Mouse (Mus musculus) thymus, adult 2 months (tissue): ENCODE results near the gene Spns1. TPM values are rescaled to one million over a fixed set of nuclear protein-coding genes. Genes with fewer than 3 reads are reported as not detected.
A peak's percentile ranks its signal among the peaks of the same experiment; 100 is the strongest.
"Not testable (repeated sequence)": the region's sequence is repeated elsewhere in the genome, so short reads cannot be mapped to it uniquely, and the experiment has no call there.

ENCODE experiments used
- DNase-seq: peaks from one replicate; pipeline ENCODE4 v3.0.0; 2021
- H3K27ac ChIP-seq: fragments of 200-500 bp; 2 replicates; pipeline ENCODE4 v1.5.1; 2012; ENCODE audit warnings: low read length, control low read depth; ENCODE audit not compliant: control insufficient read depth, insufficient read depth
- H3K27me3 ChIP-seq: fragments of 200-500 bp; 2 replicates; pipeline ENCODE4 v1.6.1; 2012; ENCODE audit warnings: mild to moderate bottlenecking, low read length, moderate library complexity, mixed read lengths; ENCODE audit not compliant: control insufficient read depth, insufficient read depth
- H3K36me3 ChIP-seq: fragments of 200-500 bp; 2 replicates; pipeline ENCODE4 v1.6.1; 2012; ENCODE audit warnings: mild to moderate bottlenecking, low read length, moderate library complexity; ENCODE audit not compliant: control insufficient read depth, insufficient read depth
- H3K4me1 ChIP-seq: fragments of 200-500 bp; replicated peaks from 2 replicates; pipeline ENCODE4 v1.6.1; 2012; ENCODE audit warnings: low read length; ENCODE audit not compliant: control insufficient read depth, insufficient read depth
- H3K4me3 ChIP-seq: fragments of 200-500 bp; 2 replicates; pipeline ENCODE4 v1.5.1; 2012; ENCODE audit warnings: mild to moderate bottlenecking, low read length, control low read depth, moderate library complexity; ENCODE audit not compliant: control insufficient read depth, insufficient read depth
- CTCF ChIP-seq: fragments of 200-500 bp; IDR thresholded peaks from 2 replicates; pipeline ENCODE4 v1.5.1; 2012; ENCODE audit warnings: mild to moderate bottlenecking, control low read depth, low read length, moderate library complexity, borderline replicate concordance; ENCODE audit not compliant: control insufficient read depth, poor library complexity, insufficient read depth; ENCODE audit errors: extremely low read depth
- POLR2A ChIP-seq: fragments of 200-500 bp; IDR thresholded peaks from 2 replicates; pipeline ENCODE4 v1.6.1; 2012; ENCODE audit warnings: mild to moderate bottlenecking, low read length, control low read depth, moderate library complexity; ENCODE audit not compliant: control insufficient read depth, poor library complexity, insufficient read depth; ENCODE audit errors: extremely low read depth
- WGBS: fragments of 180-500 bp; shearing (Covaris S2); methylation state at CpG from one replicate; pipeline ENCODE4 v1.1.7; 2018; 5-methylcytosine and 5-hydroxymethylcytosine counted together
- polyA plus RNA-seq: library from polyadenylated mRNA; depleted of rRNA; stranded (reverse); fragments of >200 nt; gene quantifications from 2 replicates; pipeline ENCODE4 v1.2.3, GENCODE M21; 2012

Gene Spns1
- polyA plus RNA-seq, 1 experiment, result 489 TPM

- H3K36me3 ChIP-seq, result no peaks in the 10 kb centered on the region
- no peak overlapping the region for H3K27ac ChIP-seq
- WGBS, result 82% methylated on average over 6 of the region's 6 CpGs
- no peak for TF ChIP-seq POLR2A
- TF ChIP-seq CTCF, result no peak
- H3K4me1 ChIP-seq, result peaks cover 4% of the 10 kb centered on the region
- no peak overlapping the region for H3K4me3 ChIP-seq
- no peaks in the 10 kb centered on the region for H3K27me3 ChIP-seq
- no peak for DNase-seq
Observed at GRCm38 (mm10) chr7:126397221-126397620, 20.0 kb upstream of the Spns1 start.

- no peaks in the 10 kb centered on the region for H3K36me3 ChIP-seq
- H3K4me1 ChIP-seq, result peaks cover 4% of the 10 kb centered on the region
- no peaks in the 10 kb centered on the region for H3K27me3 ChIP-seq
- under 1% methylated on average over 59 of the region's 59 CpGs for WGBS
- TF ChIP-seq POLR2A (0 out of 2 replicates have a peak, but pooled peaks have one; percentile 20), CTCF (no peak)
- no peak within 1 kb of the TSS for H3K27ac ChIP-seq
- H3K4me3 ChIP-seq, result peak within 1 kb of the TSS; percentile 95
- DNase-seq, result peak; percentile 94
Observed at GRCm38 (mm10) chr7:126396298-126397119, 19.3 kb upstream of the Spns1 start, which contains the start of gene Nfatc2ip. Gene Nfatc2ip, minus strand, starts transcription at chr7:126396737.

- H3K4me1 ChIP-seq, H3K27ac ChIP-seq, H3K4me3 ChIP-seq, H3K27me3 ChIP-seq, DNase-seq: not testable (repeated sequence)
- 96% methylated on average over 7 of the region's 7 CpGs for WGBS
- H3K36me3 ChIP-seq, result peaks cover 31% of the 10 kb centered on the region
Observed at GRCm38 (mm10) chr7:126392086-126392884, 15.0 kb upstream of the Spns1 start.

GRCm38 (mm10) chr7:126388185-126388584, 10.9 kb upstream of the Spns1 start:
- WGBS, result 97% methylated on average over 1 of the region's 1 CpGs
- Histone ChIP-seq H3K36me3 (peaks cover 59% of the 10 kb centered on the region), H3K27ac (no peak overlapping the region), H3K4me1 (no peaks in the 10 kb centered on the region), H3K27me3 (no peaks in the 10 kb centered on the region), H3K4me3 (no peak overlapping the region)
- TF ChIP-seq POLR2A (no peak), CTCF (no peak)
- DNase-seq, result no peak

- TF ChIP-seq POLR2A, result no peak
- TF ChIP-seq CTCF, result no peak
- H3K27ac ChIP-seq, result no peak overlapping the region
- peaks cover 37% of the 10 kb centered on the region for H3K36me3 ChIP-seq
- no peak for DNase-seq
- no peak overlapping the region for H3K4me3 ChIP-seq
- H3K27me3 ChIP-seq, result no peaks in the 10 kb centered on the region
- WGBS, result 94% methylated on average over 5 of the region's 5 CpGs
- no peaks in the 10 kb centered on the region for H3K4me1 ChIP-seq
Observed at GRCm38 (mm10) chr7:126383565-126383964, 6.3 kb upstream of the Spns1 start.

GRCm38 (mm10) chr7:126376903-126377277, 360 bp downstream of the Spns1 start:
- H3K36me3 ChIP-seq, result no peaks in the 10 kb centered on the region
- H3K27ac ChIP-seq, result no peak overlapping the region
- WGBS, result 2% methylated on average over 27 of the region's 27 CpGs
- peaks cover 23% of the 10 kb centered on the region for H3K4me1 ChIP-seq
- H3K4me3 ChIP-seq, result peak overlapping the region; percentile 91
- no peaks in the 10 kb centered on the region for H3K27me3 ChIP-seq
- TF ChIP-seq CTCF (no peak), POLR2A (no peak)
- no peak for DNase-seq

- WGBS, result 87% methylated on average over 5 of the region's 5 CpGs
- H3K36me3 ChIP-seq, result peaks cover 8% of the 10 kb centered on the region; the same call in 1 of the 2 replicates
- H3K27ac ChIP-seq, result no peak overlapping the region
- DNase-seq, result no peak
- TF ChIP-seq CTCF (no peak), POLR2A (no peak)
- no peaks in the 10 kb centered on the region for H3K27me3 ChIP-seq
- no peak overlapping the region for H3K4me3 ChIP-seq
- H3K4me1 ChIP-seq, result peaks cover 30% of the 10 kb centered on the region
Observed at GRCm38 (mm10) chr7:126375012-126375411, 2.2 kb downstream of the Spns1 start.
